Mouse (Mus musculus): Measurements from ENCODE around the gene Shisa3. TPM values are rescaled to one million over a fixed set of nuclear protein-coding genes. Genes with fewer than 3 reads are reported as not detected.
A peak's percentile ranks its signal among the peaks of the same experiment; 100 is the strongest.

The Shisa3 gene
- 6.6 and 6.9 TPM in 2 replicates for polyA plus RNA-seq (2015; fragmentation: Nextera tagmentation; extraction: Ambion mirVana)

DNA sequence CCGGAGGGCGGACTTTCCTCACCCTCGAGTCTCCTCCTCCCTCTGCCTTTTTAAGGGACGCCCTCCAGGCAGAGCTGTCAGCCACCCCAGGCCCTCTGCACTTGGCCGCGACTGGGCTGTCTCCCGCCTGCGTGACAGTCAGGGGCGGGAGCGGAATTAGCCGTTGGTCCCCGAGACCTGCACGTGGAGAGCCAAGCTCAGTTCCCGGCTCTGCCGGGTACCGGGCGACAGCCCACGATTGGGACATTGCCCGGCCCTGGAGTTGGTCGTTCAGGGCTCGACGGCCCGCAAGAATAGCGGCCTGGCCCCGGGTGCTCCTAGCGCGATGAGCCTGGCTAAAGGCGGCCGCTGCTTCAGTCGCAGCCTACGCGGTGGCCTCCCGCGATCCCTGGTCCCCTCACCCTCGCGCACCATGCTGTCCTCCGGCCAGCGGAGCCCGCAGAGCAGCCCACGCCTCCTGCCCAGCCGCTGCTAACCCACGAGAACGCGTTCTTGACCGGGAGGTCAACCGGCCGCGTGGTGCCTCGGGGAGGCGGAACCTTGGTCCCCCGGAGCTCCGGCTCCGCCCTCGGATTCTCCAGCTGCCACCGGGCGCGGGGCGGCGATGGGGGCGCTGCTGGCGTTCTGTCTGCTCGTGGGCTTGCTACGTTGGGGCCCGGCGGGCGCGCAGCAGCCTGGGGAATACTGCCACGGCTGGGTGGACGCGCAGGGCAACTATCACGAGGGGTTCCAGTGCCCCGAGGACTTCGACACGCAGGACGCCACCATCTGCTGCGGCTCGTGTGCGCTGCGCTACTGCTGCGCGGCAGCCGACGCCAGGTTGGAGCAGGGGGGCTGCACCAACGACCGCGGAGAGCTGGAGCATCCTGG is at the start of gene Shisa3:
Gene Shisa3, plus strand, starts transcription at position 79 of the 870 bp plus-strand sequence.
- Histone ChIP-seq H3K4me3 (ENCODE audit: low read depth, low read length) (peak within 1 kb of the TSS; percentile 53), H3K9me3 (ENCODE audit: control insufficient read depth) (no peaks in the 10 kb centered on the region), H3K4me1 (replicated peaks; ENCODE audit: control insufficient read depth, insufficient read depth, low read length) (0 out of 2 replicates have a peak, but pooled peaks cover 3% of the 10 kb centered on the region), H3K27me3 (replicated peaks; ENCODE audit: control insufficient read depth, insufficient read depth, low read length) (peaks cover 60% of the 10 kb centered on the region), H3K4me2 (replicated peaks; ENCODE audit: low read depth) (peak within 1 kb of the TSS; percentile 82), H3K27ac (ENCODE audit: low read depth, low read length) (peak within 1 kb of the TSS; percentile 35; the same call in 1 of the 2 replicates), H3K9ac (ENCODE audit: low read depth, low read length) (peak within 1 kb of the TSS; percentile 41), H3K36me3 (ENCODE audit: control insufficient read depth, insufficient read depth) (no peaks in the 10 kb centered on the region)
- ATAC-seq, result peak; percentile 50; the same call in 1 of the 2 replicates
- under 1% methylated on average over 85 of the region's 86 CpGs for WGBS
- TF ChIP-seq CTCF (IDR thresholded peaks at IDR 0.05; ENCODE audit: low read depth), result 0 out of 2 replicates have a peak, but pooled peaks have one; percentile 25

DNA sequence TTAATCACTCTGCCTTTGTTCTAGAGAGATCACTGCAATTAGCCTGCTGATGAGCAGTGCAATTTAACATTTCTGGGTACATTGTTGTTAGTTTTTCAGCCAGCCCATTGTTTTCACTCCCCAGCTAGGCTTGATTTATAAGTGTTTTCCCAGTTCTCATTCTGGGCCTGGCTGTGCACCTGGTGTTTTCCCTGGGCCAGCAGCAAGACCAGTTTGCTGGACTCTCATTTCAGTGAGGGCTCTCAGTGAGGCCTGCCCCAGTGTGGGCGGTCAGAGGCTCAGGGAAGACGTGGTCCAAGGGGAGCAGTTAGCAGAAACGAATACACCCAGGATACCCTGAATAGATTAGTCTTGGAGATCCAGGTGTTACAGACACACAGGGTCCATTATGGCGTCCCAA is 49.0 kb upstream of the Shisa3 start:
- 73% methylated on average over 4 of the region's 4 CpGs for WGBS
- Histone ChIP-seq H3K4me2 (replicated peaks; ENCODE audit: low read depth) (no peak overlapping the region), H3K27ac (ENCODE audit: low read depth, low read length) (no peak overlapping the region), H3K36me3 (ENCODE audit: control insufficient read depth, insufficient read depth) (no peaks in the 10 kb centered on the region), H3K27me3 (replicated peaks; ENCODE audit: control insufficient read depth, insufficient read depth, low read length) (no peaks in the 10 kb centered on the region), H3K9me3 (ENCODE audit: control insufficient read depth) (no peaks in the 10 kb centered on the region), H3K4me1 (replicated peaks; ENCODE audit: control insufficient read depth, insufficient read depth, low read length) (no peaks in the 10 kb centered on the region), H3K9ac (ENCODE audit: low read depth, low read length) (no peak overlapping the region), H3K4me3 (ENCODE audit: low read depth, low read length) (no peak overlapping the region)
- no peak for ATAC-seq
- no peak for TF ChIP-seq CTCF (IDR thresholded peaks at IDR 0.05; ENCODE audit: low read depth)

DNA sequence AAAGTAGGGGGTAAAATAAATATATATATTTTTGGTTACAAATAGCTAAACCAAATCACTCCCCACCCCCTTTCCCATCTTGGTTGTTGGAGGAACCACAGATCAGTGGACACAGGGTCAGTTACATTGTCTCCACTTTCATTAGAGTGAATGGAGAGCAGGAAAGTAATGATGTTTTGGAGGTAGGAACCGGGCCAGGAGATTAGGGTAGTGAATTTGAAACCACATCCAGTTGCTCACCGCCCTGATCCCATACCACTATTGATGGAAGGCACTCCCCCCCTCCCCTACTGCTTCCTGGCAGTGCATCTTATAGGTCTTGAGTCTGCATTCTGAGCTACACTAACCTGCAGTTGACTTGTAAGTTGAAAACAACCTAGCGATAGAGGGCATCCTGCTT is 48.6 kb upstream of the Shisa3 start:
- no peak overlapping the region for H3K4me3 ChIP-seq (ENCODE audit: low read depth, low read length)
- no peaks in the 10 kb centered on the region for H3K27me3 ChIP-seq (replicated peaks; ENCODE audit: control insufficient read depth, insufficient read depth, low read length)
- H3K4me2 ChIP-seq (replicated peaks; ENCODE audit: low read depth), result no peak overlapping the region
- no peak overlapping the region for H3K9ac ChIP-seq (ENCODE audit: low read depth, low read length)
- ATAC-seq, result no peak
- no peak overlapping the region for H3K27ac ChIP-seq (ENCODE audit: low read depth, low read length)
- no peaks in the 10 kb centered on the region for H3K4me1 ChIP-seq (replicated peaks; ENCODE audit: control insufficient read depth, insufficient read depth, low read length)
- no peaks in the 10 kb centered on the region for H3K36me3 ChIP-seq (ENCODE audit: control insufficient read depth, insufficient read depth)
- 94% methylated on average over 3 of the region's 3 CpGs for WGBS
- no peak for TF ChIP-seq CTCF (IDR thresholded peaks at IDR 0.05; ENCODE audit: low read depth)
- no peaks in the 10 kb centered on the region for H3K9me3 ChIP-seq (ENCODE audit: control insufficient read depth)

DNA sequence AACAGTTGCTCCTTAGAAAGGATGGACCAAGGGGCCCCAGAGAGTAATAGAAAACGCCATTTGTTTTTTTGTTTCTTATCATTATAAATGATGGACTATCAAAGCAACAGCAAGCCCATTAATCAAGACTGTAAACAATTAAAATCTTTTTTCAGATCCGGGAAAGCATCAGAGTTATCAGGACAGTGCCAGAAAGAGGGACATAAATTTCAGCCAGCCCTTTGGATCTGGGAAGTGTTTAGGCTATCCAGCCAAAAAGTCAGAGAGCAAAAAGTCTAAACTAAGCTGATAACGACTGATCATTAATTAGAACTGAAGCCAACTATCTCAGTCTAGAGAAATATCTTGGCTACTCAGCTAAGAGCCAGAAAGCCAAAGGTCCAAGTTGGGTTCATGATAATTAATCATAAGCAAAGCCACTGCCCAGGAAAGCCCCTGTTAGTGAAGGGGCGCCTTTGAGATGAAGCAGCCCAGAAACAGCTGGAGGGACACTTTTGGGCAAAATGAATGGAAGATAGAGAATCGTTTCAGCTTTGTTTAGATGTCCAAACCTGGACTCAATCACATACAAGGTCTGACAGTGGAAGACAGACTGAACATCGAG is 35.0 kb upstream of the Shisa3 start:
- H3K36me3 ChIP-seq (ENCODE audit: control insufficient read depth, insufficient read depth), result no peaks in the 10 kb centered on the region
- TF ChIP-seq CTCF (IDR thresholded peaks at IDR 0.05; ENCODE audit: low read depth), result no peak
- no peak overlapping the region for H3K4me2 ChIP-seq (replicated peaks; ENCODE audit: low read depth)
- ATAC-seq, result no peak
- no peak overlapping the region for H3K27ac ChIP-seq (ENCODE audit: low read depth, low read length)
- no peak overlapping the region for H3K4me3 ChIP-seq (ENCODE audit: low read depth, low read length)
- H3K27me3 ChIP-seq (replicated peaks; ENCODE audit: control insufficient read depth, insufficient read depth, low read length), result no peaks in the 10 kb centered on the region
- no peaks in the 10 kb centered on the region for H3K9me3 ChIP-seq (ENCODE audit: control insufficient read depth)
- WGBS, result 41% methylated on average over 6 of the region's 6 CpGs
- H3K4me1 ChIP-seq (replicated peaks; ENCODE audit: control insufficient read depth, insufficient read depth, low read length), result no peaks in the 10 kb centered on the region
- H3K9ac ChIP-seq (ENCODE audit: low read depth, low read length), result no peak overlapping the region

DNA sequence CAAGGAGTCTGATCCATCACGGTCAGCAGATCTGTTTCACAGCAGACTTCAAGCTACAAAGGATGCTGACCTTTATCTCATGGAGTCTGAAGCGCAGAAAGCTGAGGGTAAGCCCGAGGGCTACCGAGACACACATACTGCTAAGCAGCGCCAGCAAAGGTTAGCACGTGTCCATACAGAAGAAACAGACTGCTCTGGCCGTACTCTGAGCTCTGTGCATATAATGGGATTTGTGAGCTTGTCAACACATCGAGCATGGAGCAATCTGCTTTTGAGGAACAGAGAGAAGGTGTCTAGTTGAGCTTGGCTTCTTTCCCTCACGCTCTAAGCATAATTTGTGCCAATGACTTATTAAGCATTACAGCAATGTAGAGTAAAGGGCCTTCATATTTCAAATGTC is 33.6 kb upstream of the Shisa3 start:
- H3K9ac ChIP-seq (ENCODE audit: low read depth, low read length), result no peak overlapping the region
- no peaks in the 10 kb centered on the region for H3K27me3 ChIP-seq (replicated peaks; ENCODE audit: control insufficient read depth, insufficient read depth, low read length)
- H3K4me3 ChIP-seq (ENCODE audit: low read depth, low read length), result no peak overlapping the region
- no peak overlapping the region for H3K4me2 ChIP-seq (replicated peaks; ENCODE audit: low read depth)
- H3K9me3 ChIP-seq (ENCODE audit: control insufficient read depth), result no peaks in the 10 kb centered on the region
- H3K27ac ChIP-seq (ENCODE audit: low read depth, low read length), result no peak overlapping the region
- no peak for TF ChIP-seq CTCF (IDR thresholded peaks at IDR 0.05; ENCODE audit: low read depth)
- no peak for ATAC-seq
- WGBS, result 69% methylated on average over 9 of the region's 9 CpGs
- H3K36me3 ChIP-seq (ENCODE audit: control insufficient read depth, insufficient read depth), result no peaks in the 10 kb centered on the region
- H3K4me1 ChIP-seq (replicated peaks; ENCODE audit: control insufficient read depth, insufficient read depth, low read length), result no peaks in the 10 kb centered on the region

DNA sequence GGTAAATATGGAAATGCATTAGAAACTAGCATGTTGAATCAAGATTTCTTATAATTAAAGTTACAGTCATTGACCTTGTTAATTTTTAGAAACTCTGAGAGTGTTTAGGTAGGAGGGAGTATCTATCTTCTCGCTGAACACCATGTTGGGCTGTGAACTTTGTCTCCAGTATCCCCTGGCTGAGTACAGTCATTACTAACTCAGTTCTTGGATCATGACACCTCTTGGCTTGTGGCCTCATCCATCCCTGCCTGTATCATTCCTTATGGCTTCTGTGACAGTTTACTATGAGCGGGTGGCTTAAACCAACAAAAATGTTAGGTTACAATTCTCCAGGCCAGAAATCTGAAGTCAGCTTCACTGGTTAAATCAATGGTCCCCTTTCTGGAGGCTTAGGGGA is 32.0 kb upstream of the Shisa3 start:
- no peak overlapping the region for H3K27ac ChIP-seq (ENCODE audit: low read depth, low read length)
- WGBS, result 69% methylated on average over 2 of the region's 2 CpGs
- H3K27me3 ChIP-seq (replicated peaks; ENCODE audit: control insufficient read depth, insufficient read depth, low read length), result no peaks in the 10 kb centered on the region
- H3K9me3 ChIP-seq (ENCODE audit: control insufficient read depth), result no peaks in the 10 kb centered on the region
- no peaks in the 10 kb centered on the region for H3K36me3 ChIP-seq (ENCODE audit: control insufficient read depth, insufficient read depth)
- H3K4me3 ChIP-seq (ENCODE audit: low read depth, low read length), result no peak overlapping the region
- H3K4me1 ChIP-seq (replicated peaks; ENCODE audit: control insufficient read depth, insufficient read depth, low read length), result no peaks in the 10 kb centered on the region
- H3K9ac ChIP-seq (ENCODE audit: low read depth, low read length), result no peak overlapping the region
- TF ChIP-seq CTCF (IDR thresholded peaks at IDR 0.05; ENCODE audit: low read depth), result no peak
- no peak overlapping the region for H3K4me2 ChIP-seq (replicated peaks; ENCODE audit: low read depth)
- no peak for ATAC-seq

Data from intestine, postnatal 0 days (tissue).